Mouse (Mus musculus): ENCODE measurements around the gene Dnajc7. TPM values are rescaled to one million over a fixed set of nuclear protein-coding genes. Genes with fewer than 3 reads are reported as not detected.
"Not testable (repeated sequence)": the region's sequence is repeated elsewhere in the genome, so short reads cannot be mapped to it uniquely, and the experiment has no call there.

The Dnajc7 gene
- polyA plus RNA-seq, 1 experiment = 246 TPM

GRCm38 (mm10) chr11:100625754-100626700 is 6.1 kb upstream of the Dnajc7 start:
- peak overlapping the region; percentile 72 for H3K27ac ChIP-seq (replicated peaks; ENCODE audit: low read depth, low read length)

GRCm38 (mm10) chr11:100623867-100624266 is 3.9 kb upstream of the Dnajc7 start:
- H3K4me3 ChIP-seq (ENCODE audit: insufficient read depth, low read depth, low read length) = peak overlapping the region; percentile 33
- peak overlapping the region; percentile 67 for H3K27ac ChIP-seq (replicated peaks; ENCODE audit: low read depth, low read length)
- H3K4me1 ChIP-seq (ENCODE audit: control insufficient read depth, insufficient read depth, insufficient read length, low read length) = peaks cover 10% of the 10 kb centered on the region; the same call in 1 of the 2 replicates

More at GRCm38 (mm10) chr11:100625754-100626700, 6.1 kb upstream of the Dnajc7 start:
- Histone ChIP-seq H3K4me3 (ENCODE audit: insufficient read depth, low read depth, low read length) (no peak overlapping the region), H3K4me1 (ENCODE audit: control insufficient read depth, insufficient read depth, insufficient read length, low read length) (peaks cover 10% of the 10 kb centered on the region; the same call in 1 of the 2 replicates)

- Histone ChIP-seq H3K4me1 (ENCODE audit: control insufficient read depth, insufficient read depth, insufficient read length, low read length) (peaks cover 10% of the 10 kb centered on the region; the same call in 1 of the 2 replicates), H3K4me3 (ENCODE audit: insufficient read depth, low read depth, low read length) (peak overlapping the region; percentile 78), H3K27ac (replicated peaks; ENCODE audit: low read depth, low read length) (peak overlapping the region; percentile 70)
These were observed 2.7 kb upstream of the Dnajc7 start for GRCm38 (mm10) chr11:100622714-100623113.

DNA sequence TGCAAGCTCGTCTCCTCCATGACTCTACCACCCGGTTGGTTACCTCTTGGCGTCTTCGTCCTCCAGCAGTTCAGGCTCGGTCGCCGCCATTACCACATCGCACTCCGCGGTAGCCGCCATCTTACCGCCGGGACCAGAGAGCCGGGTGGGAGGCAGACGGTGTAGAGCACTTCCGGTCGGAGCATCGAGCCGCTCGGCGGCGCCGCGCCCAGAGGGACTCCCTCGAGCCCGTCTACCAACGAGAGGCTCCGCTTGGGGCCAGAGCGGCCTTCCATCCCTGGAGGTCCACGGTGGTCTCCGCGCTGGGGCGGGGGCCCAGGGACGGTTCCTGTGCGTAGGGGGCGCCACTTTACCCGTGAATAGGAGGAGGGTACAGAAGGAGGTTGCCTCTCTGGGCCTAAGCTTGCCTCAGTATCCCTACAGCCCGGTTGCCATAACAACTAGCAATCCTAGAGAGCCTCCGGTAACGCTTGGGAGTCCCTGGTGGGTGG is 438 bp downstream of the Dnajc7 start:
- Histone ChIP-seq H3K4me3 (ENCODE audit: insufficient read depth, low read depth, low read length) (peak overlapping the region; percentile 89), H3K4me1 (ENCODE audit: control insufficient read depth, insufficient read depth, insufficient read length, low read length) (peaks cover 8% of the 10 kb centered on the region), H3K27ac (replicated peaks; ENCODE audit: low read depth, low read length) (peak overlapping the region; percentile 91)

- peaks cover 6% of the 10 kb centered on the region for H3K4me1 ChIP-seq (ENCODE audit: control insufficient read depth, insufficient read depth, insufficient read length, low read length)
- peak within 1 kb of the TSS; percentile 89 for H3K4me3 ChIP-seq (ENCODE audit: insufficient read depth, low read depth, low read length)
- peak within 1 kb of the TSS; percentile 91 for H3K27ac ChIP-seq (replicated peaks; ENCODE audit: low read depth, low read length)
These were observed 1.0 kb downstream of the Dnajc7 start, which contains the start of gene Nkiras2 for GRCm38 (mm10) chr11:100618761-100619484. Gene Nkiras2 (plus strand): TSS chr11:100619244.

GRCm38 (mm10) chr11:100617480-100617879 is 2.5 kb downstream of the Dnajc7 start:
- peak overlapping the region; percentile 25; the same call in 1 of the 2 replicates for H3K4me3 ChIP-seq (ENCODE audit: insufficient read depth, low read depth, low read length)
- H3K27ac ChIP-seq (replicated peaks; ENCODE audit: low read depth, low read length) = no peak overlapping the region
- H3K4me1 ChIP-seq (ENCODE audit: control insufficient read depth, insufficient read depth, insufficient read length, low read length) = peaks cover 9% of the 10 kb centered on the region

DNA sequence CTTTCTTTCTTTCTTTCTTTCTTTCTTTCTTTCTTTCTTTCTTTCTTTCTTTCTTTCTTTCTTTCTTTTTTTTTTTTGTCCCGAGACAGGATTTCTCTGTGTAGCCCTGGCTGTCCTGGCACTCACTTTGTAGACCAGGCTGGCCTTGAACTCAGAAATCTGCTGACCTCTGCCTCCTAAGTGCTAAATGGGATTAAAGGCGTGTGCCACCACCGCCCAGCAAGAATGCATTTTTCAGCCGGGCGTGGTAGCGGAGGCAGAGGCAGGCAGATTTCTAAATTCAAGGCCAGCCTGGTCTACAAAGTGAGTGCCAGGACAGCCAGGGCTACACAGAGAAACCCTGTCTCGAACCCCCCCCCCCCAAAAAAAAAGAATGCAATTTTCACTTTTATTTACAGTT is 3.1 kb downstream of the Dnajc7 start:
- H3K4me1 ChIP-seq (ENCODE audit: control insufficient read depth, insufficient read depth, insufficient read length, low read length) = peaks cover 11% of the 10 kb centered on the region
- H3K4me3 ChIP-seq (ENCODE audit: insufficient read depth, low read depth, low read length); H3K27ac ChIP-seq (replicated peaks; ENCODE audit: low read depth, low read length): not testable (repeated sequence)

GRCm38 (mm10) chr11:100616332-100616731 is 3.6 kb downstream of the Dnajc7 start:
- H3K4me1 ChIP-seq (ENCODE audit: control insufficient read depth, insufficient read depth, insufficient read length, low read length) = peaks cover 15% of the 10 kb centered on the region
- H3K4me3 ChIP-seq (ENCODE audit: insufficient read depth, low read depth, low read length) = no peak overlapping the region
- no peak overlapping the region for H3K27ac ChIP-seq (replicated peaks; ENCODE audit: low read depth, low read length)

GRCm38 (mm10) chr11:100613241-100613640 is 6.7 kb downstream of the Dnajc7 start:
- peaks cover 29% of the 10 kb centered on the region for H3K4me1 ChIP-seq (ENCODE audit: control insufficient read depth, insufficient read depth, insufficient read length, low read length)
- no peak overlapping the region for H3K27ac ChIP-seq (replicated peaks; ENCODE audit: low read depth, low read length)
- no peak overlapping the region for H3K4me3 ChIP-seq (ENCODE audit: insufficient read depth, low read depth, low read length)

- peaks cover 26% of the 10 kb centered on the region for H3K4me1 ChIP-seq (ENCODE audit: control insufficient read depth, insufficient read depth, insufficient read length, low read length)
- H3K27ac ChIP-seq (replicated peaks; ENCODE audit: low read depth, low read length) = no peak overlapping the region; the same call in 1 of the 2 replicates
- H3K4me3 ChIP-seq (ENCODE audit: insufficient read depth, low read depth, low read length) = no peak overlapping the region
These were observed 8.3 kb downstream of the Dnajc7 start for GRCm38 (mm10) chr11:100611627-100612026.

DNA sequence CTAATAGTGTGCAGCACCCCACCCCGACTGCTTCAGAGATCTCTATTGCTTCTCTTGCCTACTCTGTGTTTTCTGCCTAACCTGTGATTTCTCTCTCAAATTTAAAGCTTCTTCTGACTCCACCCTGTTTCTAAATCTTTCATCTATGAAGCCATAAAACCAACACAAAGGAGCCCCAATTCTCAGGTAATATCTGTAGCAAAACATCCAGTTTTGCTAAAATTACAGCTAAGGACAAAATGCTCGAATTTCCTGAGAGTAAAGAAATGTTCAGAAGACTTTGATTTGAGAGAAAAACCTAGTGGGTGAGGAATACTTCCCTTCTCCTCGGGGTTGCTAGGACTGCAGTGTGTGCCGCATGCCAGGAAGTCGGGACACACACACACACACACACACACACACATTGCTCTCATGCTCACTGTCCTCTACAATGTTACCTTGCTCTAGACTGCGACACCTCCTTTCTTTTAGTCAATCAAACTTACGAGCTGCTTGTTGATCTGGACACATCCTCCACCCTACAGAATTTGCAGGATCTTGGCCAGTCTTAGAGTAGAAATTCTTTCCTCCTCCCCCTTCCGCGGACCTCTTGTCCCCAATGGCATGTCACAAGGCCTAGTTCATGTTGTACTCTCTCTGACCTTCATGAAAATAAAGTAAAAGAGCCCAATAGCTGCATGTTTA is 9.8 kb downstream of the Dnajc7 start:
- peak overlapping the region; percentile 45 for H3K4me3 ChIP-seq (ENCODE audit: insufficient read depth, low read depth, low read length)
- peak overlapping the region; percentile 82 for H3K27ac ChIP-seq (replicated peaks; ENCODE audit: low read depth, low read length)
- peaks cover 28% of the 10 kb centered on the region for H3K4me1 ChIP-seq (ENCODE audit: control insufficient read depth, insufficient read depth, insufficient read length, low read length)

- H3K27ac ChIP-seq (replicated peaks; ENCODE audit: low read depth, low read length) = peak overlapping the region; percentile 71
- no peak overlapping the region for H3K4me3 ChIP-seq (ENCODE audit: insufficient read depth, low read depth, low read length)
- peaks cover 31% of the 10 kb centered on the region for H3K4me1 ChIP-seq (ENCODE audit: control insufficient read depth, insufficient read depth, insufficient read length, low read length)
These were observed 10.5 kb downstream of the Dnajc7 start for GRCm38 (mm10) chr11:100609355-100609996.

DNA sequence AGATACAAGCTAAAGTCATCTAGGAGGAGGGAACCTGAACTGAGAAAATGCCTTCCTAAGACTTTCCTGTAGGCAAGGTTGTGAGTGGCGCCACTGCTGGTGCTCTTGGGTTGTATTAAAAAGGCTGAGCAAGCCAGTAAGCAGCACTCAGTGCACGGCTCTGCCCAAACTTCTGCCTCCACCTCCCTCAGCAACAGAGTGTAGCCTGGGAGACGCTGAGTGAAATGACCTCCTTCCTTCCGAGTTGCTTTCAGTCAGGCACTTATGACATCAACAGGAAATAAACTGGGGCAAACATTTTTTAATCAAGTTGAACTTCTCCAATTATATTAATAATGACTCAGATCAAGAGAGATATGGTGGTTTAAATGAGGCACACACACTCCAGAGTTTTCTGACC is 11.2 kb downstream of the Dnajc7 start:
- Histone ChIP-seq H3K4me3 (ENCODE audit: insufficient read depth, low read depth, low read length) (no peak overlapping the region), H3K4me1 (ENCODE audit: control insufficient read depth, insufficient read depth, insufficient read length, low read length) (peaks cover 31% of the 10 kb centered on the region), H3K27ac (replicated peaks; ENCODE audit: low read depth, low read length) (peak overlapping the region; percentile 35; the same call in 1 of the 2 replicates)

- peaks cover 25% of the 10 kb centered on the region for H3K4me1 ChIP-seq (ENCODE audit: control insufficient read depth, insufficient read depth, insufficient read length, low read length)
- no peak overlapping the region for H3K4me3 ChIP-seq (ENCODE audit: insufficient read depth, low read depth, low read length)
- no peak overlapping the region for H3K27ac ChIP-seq (replicated peaks; ENCODE audit: low read depth, low read length)
These were observed 12.8 kb downstream of the Dnajc7 start for GRCm38 (mm10) chr11:100607121-100607520.
